Mouse (Mus musculus) limb, embryonic 13.5 days (tissue): ENCODE measurements around the gene Wipi1. TPM values are rescaled to one million over a fixed set of nuclear protein-coding genes. Genes with fewer than 3 reads are reported as not detected.
"Not testable (repeated sequence)": the region's sequence is repeated elsewhere in the genome, so short reads cannot be mapped to it uniquely, and the experiment has no call there.

Experiments used
- ATAC-seq: fragments of 200-750 bp; cut with Nextera tagmentation; 2 replicates; pipeline ENCODE4 v1.8.0; 2017; ENCODE audit warnings: low read depth, moderate number of reproducible peaks, moderate TSS enrichment; ENCODE audit not compliant: low FRiP score
- H3K27ac ChIP-seq: fragments of 300-500 bp; sonication (generic); 2 replicates; pipeline ENCODE4 v1.5.1; 2015; ENCODE audit warnings: inconsistent platforms, mild to moderate bottlenecking, moderate library complexity
- H3K27me3 ChIP-seq: fragments of 300-500 bp; sonication (generic); 2 replicates; pipeline ENCODE4 v1.6.1; 2015; ENCODE audit warnings: mild to moderate bottlenecking, inconsistent platforms
- H3K36me3 ChIP-seq: fragments of 300-500 bp; sonication (generic); 2 replicates; pipeline ENCODE4 v1.6.1; 2015; ENCODE audit warnings: inconsistent platforms, mild to moderate bottlenecking, moderate library complexity
- H3K4me1 ChIP-seq: fragments of 300-500 bp; sonication (generic); 2 replicates; pipeline ENCODE4 v1.6.1; 2015; ENCODE audit warnings: inconsistent platforms
- H3K4me2 ChIP-seq: fragments of 300-500 bp; sonication (generic); replicated peaks from 2 replicates; pipeline ENCODE4 v1.6.1; 2015; ENCODE audit warnings: inconsistent platforms, mild to moderate bottlenecking, moderate library complexity
- H3K4me3 ChIP-seq: fragments of 300-500 bp; sonication (generic); 2 replicates; pipeline ENCODE4 v1.5.1; 2015; ENCODE audit warnings: moderate library complexity, mild to moderate bottlenecking, inconsistent platforms
- H3K9ac ChIP-seq: fragments of 300-500 bp; sonication (generic); 2 replicates; pipeline ENCODE4 v1.6.1; 2015; ENCODE audit warnings: mild to moderate bottlenecking, inconsistent platforms
- H3K9me3 ChIP-seq: fragments of 300-500 bp; sonication (generic); 2 replicates; pipeline ENCODE4 v1.6.1; 2016; ENCODE audit warnings: inconsistent platforms
- WGBS: fragments of 180-500 bp; shearing (Covaris S2); methylation state at CpG from one replicate; pipeline ENCODE4 v1.1.7; 2015; 5-methylcytosine and 5-hydroxymethylcytosine counted together
- polyA plus RNA-seq: library from polyadenylated mRNA; unstranded; fragments of >200 nt; fragmentation: Nextera tagmentation; extraction: Ambion mirVana; gene quantifications from 2 replicates; pipeline ENCODE4 v1.2.1, GENCODE M21; 2015

Wipi1 gene
- 51.0 and 52.7 TPM in 2 replicates for polyA plus RNA-seq

DNA sequence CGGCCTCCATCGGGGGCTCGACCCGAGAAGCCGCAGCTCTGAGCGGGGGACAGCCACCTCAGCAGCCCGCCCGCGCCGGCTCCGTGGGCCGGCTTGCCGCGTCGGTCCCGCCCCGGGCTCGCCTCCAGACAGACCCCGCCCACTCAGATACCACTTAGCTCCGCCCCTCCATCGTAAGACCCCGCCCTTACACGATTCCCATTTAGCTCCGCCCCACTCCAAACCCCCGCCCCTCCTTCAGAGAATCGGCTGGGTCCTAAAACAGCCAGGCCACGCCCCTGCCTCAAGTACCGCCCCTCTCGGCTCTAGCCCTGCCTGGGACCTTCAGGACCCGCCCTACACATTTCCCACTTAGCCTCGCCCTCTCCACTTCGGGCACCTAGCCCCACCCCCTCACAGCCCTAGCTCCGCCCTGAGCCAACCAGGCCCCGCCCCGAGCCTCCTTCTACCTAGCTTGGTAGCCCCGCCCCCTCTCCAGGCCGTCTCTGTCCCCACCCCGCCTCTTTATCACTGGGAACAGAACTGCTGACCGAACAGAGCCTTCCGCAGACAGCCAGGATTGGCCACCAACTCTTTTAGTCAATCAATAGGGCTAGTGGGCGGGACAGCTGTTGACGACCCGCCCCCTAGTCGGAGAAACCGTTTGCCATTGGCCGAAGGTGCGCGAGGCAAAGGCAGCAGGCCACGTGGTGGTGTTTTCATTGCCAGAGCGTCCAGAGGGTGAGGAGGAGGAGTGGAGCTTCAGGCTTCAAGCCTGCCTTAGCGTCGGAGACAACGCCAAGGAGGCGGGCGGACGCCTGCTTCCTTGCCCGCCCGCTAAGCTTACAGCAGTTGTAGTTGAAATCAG, at the start of gene Wipi1:
Wipi1 (minus strand) TSS at position 665 of the 847 bp plus-strand sequence.
- Histone ChIP-seq H3K27ac (peak within 1 kb of the TSS; percentile 75; the same call in 1 of the 2 replicates), H3K4me3 (peak within 1 kb of the TSS; percentile 79), H3K4me1 (peaks cover 29% of the 10 kb centered on the region), H3K9me3 (no peaks in the 10 kb centered on the region), H3K27me3 (no peaks in the 10 kb centered on the region), H3K36me3 (no peaks in the 10 kb centered on the region), H3K9ac (peak within 1 kb of the TSS; percentile 81), H3K4me2 (peak within 1 kb of the TSS; percentile 76)
- peak; percentile 97 for ATAC-seq
- WGBS: under 1% methylated on average over 58 of the region's 58 CpGs

DNA sequence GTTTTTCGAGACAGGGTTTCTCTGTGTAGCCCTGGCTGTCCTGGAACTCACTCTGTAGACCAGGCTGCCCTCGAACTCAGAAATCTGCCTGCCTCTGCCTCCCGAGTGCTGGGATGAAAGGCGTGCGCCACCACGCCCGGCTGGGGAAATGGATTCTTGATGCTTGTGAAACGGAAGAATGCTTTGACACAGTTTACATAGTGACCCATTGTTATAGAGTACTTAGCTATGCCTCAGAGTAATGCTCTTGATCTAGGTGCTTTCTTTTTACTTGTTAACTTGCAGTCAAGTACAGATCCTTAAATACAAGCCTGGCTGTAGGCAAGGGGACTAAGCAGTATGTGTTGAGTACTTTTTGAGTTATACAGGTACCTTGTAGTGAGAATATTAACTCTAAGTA, 48.8 kb upstream of the Wipi1 start:
- H3K9me3 ChIP-seq, H3K9ac ChIP-seq, H3K4me2 ChIP-seq, ATAC-seq, H3K27me3 ChIP-seq, H3K4me3 ChIP-seq, H3K4me1 ChIP-seq, H3K27ac ChIP-seq: not testable (repeated sequence)
- WGBS: 94% methylated on average over 8 of the region's 8 CpGs
- H3K36me3 ChIP-seq: peaks cover 84% of the 10 kb centered on the region

DNA sequence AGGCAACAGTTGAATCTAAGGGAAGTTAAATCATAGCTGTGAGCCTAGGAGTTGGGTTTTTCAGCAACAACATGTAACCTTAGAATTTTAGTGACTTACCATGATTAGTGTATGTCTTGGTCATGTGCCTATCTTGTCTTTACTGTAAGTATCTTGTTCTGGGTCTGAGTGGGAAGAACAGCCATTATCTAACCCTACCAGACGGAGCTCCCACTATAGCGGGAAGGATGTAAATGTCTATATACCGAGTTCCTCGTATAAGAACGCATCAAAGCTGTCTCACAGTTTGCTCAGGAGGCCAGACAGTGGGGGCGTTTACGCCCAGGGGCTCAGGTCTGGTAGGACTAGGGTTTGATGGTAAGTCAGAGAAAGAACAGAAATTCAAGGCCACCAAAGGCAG, 44.5 kb upstream of the Wipi1 start:
- Histone ChIP-seq H3K9ac (no peak overlapping the region), H3K36me3 (peaks cover 65% of the 10 kb centered on the region), H3K27ac (no peak overlapping the region), H3K9me3 (no peaks in the 10 kb centered on the region), H3K4me2 (no peak overlapping the region), H3K4me3 (no peak overlapping the region), H3K4me1 (peaks cover 21% of the 10 kb centered on the region), H3K27me3 (no peaks in the 10 kb centered on the region)
- ATAC-seq: no peak
- 92% methylated on average over 7 of the region's 7 CpGs for WGBS

DNA sequence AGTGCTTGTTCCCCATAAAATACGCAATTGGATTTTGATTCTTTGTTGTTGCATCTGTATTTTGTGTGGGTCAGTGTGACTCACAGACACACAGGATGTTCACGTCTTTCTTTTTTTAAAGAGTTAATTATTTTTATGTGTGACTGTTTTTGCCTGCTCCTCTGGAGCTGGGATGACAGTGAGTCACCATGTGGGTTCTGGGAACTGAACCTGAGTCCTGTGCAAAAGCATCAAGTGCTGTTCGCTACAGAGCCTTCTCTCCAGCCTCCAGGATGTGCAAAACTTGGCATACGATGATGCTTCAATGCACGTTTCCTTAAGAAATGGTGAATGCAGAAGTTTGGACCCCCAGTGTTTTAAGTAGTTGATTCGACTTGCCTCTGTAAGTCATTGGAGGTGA, 42.8 kb upstream of the Wipi1 start:
- no peak for ATAC-seq
- 88% methylated on average over 6 of the region's 6 CpGs for WGBS
- no peak overlapping the region for H3K4me2 ChIP-seq
- no peak overlapping the region for H3K4me3 ChIP-seq
- H3K9ac ChIP-seq: no peak overlapping the region
- H3K36me3 ChIP-seq: peaks cover 49% of the 10 kb centered on the region
- no peaks in the 10 kb centered on the region for H3K27me3 ChIP-seq
- no peak overlapping the region for H3K27ac ChIP-seq
- peaks cover 27% of the 10 kb centered on the region for H3K4me1 ChIP-seq
- no peaks in the 10 kb centered on the region for H3K9me3 ChIP-seq

DNA sequence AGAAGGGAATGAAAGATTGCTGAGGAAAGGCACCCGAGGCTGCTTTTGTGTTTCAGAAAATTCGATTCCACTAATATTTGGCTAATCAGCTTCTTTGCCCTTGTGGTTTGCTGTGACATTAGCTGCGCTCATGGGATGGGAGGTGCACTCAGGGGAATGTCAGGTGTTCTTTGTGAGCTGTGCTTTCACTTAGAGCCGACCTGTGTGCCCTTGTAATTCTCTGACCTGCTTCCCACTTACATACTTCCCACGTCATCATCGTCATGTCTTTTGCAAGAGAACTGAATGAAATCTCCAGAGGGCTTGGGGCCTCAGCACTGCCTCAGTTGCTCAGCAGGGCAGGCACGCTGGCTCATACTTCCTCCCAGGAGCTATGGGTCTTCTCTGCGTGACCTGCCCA, 41.4 kb upstream of the Wipi1 start:
- no peak for ATAC-seq
- H3K4me1 ChIP-seq: peaks cover 34% of the 10 kb centered on the region
- H3K9me3 ChIP-seq: no peaks in the 10 kb centered on the region
- WGBS: 81% methylated on average over 8 of the region's 8 CpGs
- H3K36me3 ChIP-seq: peaks cover 38% of the 10 kb centered on the region
- H3K4me2 ChIP-seq: peak overlapping the region; percentile 86
- peak overlapping the region; percentile 7; the same call in 1 of the 2 replicates for H3K4me3 ChIP-seq
- H3K27me3 ChIP-seq: no peaks in the 10 kb centered on the region
- H3K9ac ChIP-seq: peak overlapping the region; percentile 45
- no peak overlapping the region for H3K27ac ChIP-seq

DNA sequence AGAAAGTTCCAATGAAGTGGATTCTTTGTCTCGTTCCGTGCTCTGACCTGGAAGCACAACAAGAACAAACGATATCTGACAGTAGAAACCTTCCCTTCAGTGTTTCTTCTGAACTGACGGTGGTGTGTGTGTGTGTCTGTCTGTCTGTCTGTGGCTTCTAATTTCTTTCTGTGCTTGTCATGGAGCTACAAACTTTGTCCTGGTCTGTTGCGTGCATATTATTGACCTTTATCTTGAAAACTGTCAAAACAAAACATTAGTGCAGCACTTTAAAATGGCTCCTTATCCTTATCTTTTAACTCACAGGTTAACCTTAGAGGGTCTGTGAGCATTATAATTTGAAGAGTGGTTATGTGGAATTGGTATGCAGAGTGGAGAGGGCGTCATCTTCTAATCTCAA, 40.7 kb upstream of the Wipi1 start:
- peaks cover 38% of the 10 kb centered on the region for H3K36me3 ChIP-seq
- peaks cover 34% of the 10 kb centered on the region for H3K4me1 ChIP-seq
- H3K4me3 ChIP-seq: peak overlapping the region; percentile 94
- no peaks in the 10 kb centered on the region for H3K9me3 ChIP-seq
- H3K4me2 ChIP-seq: peak overlapping the region; percentile 86
- no peak for ATAC-seq
- no peak overlapping the region for H3K27ac ChIP-seq
- 65% methylated on average over 6 of the region's 6 CpGs for WGBS
- H3K27me3 ChIP-seq: no peaks in the 10 kb centered on the region
- H3K9ac ChIP-seq: peak overlapping the region; percentile 97

DNA sequence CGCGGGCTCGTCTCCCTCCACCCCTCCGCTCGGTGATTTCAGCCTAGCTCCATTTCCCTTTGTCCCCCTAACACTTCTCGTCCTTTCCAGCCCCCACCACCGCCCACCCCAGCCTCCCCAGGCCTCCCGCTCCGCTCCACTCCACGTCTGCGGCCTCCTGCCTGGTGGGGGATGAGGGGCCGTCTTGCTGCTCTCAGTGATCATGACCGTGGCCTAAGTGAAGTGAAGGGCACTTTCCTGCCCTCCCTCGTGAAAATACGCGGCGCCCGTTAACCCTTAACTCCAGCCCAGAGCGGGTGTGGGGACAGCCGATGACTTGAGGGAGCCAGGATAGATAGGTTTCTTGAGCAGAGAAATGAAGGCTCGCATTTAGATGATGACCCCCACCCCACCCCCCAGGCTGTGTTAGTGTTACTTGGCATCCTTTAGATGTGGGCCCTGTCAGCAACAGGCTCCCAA, 39.8 kb upstream of the Wipi1 start:
- Histone ChIP-seq H3K9ac (peak overlapping the region; percentile 97), H3K4me2 (peak overlapping the region; percentile 86), H3K9me3 (no peaks in the 10 kb centered on the region), H3K36me3 (peaks cover 31% of the 10 kb centered on the region), H3K27ac (peak overlapping the region; percentile 98), H3K4me3 (peak overlapping the region; percentile 94), H3K4me1 (peaks cover 38% of the 10 kb centered on the region), H3K27me3 (no peaks in the 10 kb centered on the region)
- 0% methylated on average over 21 of the region's 21 CpGs for WGBS
- ATAC-seq: no peak

- peak overlapping the region; percentile 97 for H3K9ac ChIP-seq
- peak overlapping the region; percentile 90 for H3K4me2 ChIP-seq
- H3K4me1 ChIP-seq: peaks cover 39% of the 10 kb centered on the region
- peak overlapping the region; percentile 98 for H3K27ac ChIP-seq
- H3K4me3 ChIP-seq: peak overlapping the region; percentile 94
- ATAC-seq: peak; percentile 94
- H3K36me3 ChIP-seq: peaks cover 25% of the 10 kb centered on the region
- H3K27me3 ChIP-seq: no peaks in the 10 kb centered on the region
- WGBS: under 1% methylated on average over 89 of the region's 90 CpGs
- H3K9me3 ChIP-seq: no peaks in the 10 kb centered on the region
These were observed 39.2 kb upstream of the Wipi1 start for GRCm38 (mm10) chr11:109650788-109651565.

DNA sequence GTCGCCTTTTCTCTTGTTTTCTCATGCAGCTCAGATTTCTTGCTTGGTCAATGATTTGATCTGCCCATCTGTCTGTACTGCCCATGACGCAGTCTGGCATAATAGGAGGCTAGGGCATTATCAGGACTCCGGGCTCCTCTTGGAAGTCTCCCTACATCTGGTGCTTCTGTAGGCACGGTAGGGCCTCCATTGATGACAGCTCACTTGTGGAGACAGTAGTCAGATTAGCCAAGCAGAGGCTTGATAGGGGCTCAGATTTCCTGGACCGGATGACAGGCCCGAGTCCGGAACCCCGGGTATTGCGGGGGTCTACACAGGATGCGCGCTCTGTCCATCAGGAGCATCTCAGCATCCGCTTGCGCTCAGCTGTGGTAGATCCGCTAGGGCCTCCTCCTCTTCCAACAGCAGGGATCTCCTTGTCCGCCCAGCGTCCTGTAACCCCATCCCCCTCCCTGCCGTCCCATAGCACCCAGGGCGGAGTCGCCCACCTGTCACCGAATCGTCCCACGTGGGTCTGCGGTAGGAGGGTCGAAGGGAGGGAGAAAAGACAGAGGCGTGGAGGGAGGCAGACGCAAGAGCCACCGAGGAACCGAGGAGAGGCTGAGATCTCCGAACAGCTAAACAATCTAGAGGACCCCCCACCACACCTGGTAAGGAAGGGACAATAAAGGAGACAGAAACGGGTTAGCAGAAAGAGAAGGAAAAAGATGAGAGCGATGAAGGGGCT, 38.4 kb upstream of the Wipi1 start:
- H3K27me3 ChIP-seq: no peaks in the 10 kb centered on the region
- H3K9me3 ChIP-seq: no peaks in the 10 kb centered on the region
- peak overlapping the region; percentile 90 for H3K4me2 ChIP-seq
- no peak overlapping the region; the same call in 1 of the 2 replicates for H3K27ac ChIP-seq
- peaks cover 39% of the 10 kb centered on the region for H3K4me1 ChIP-seq
- peak; percentile 74 for ATAC-seq
- H3K4me3 ChIP-seq: peak overlapping the region; percentile 94
- peak overlapping the region; percentile 97 for H3K9ac ChIP-seq
- peaks cover 17% of the 10 kb centered on the region for H3K36me3 ChIP-seq
- WGBS: 2% methylated on average over 31 of the region's 31 CpGs

- Histone ChIP-seq H3K9me3 (no peaks in the 10 kb centered on the region), H3K4me1 (peaks cover 39% of the 10 kb centered on the region), H3K27me3 (no peaks in the 10 kb centered on the region), H3K4me2 (peak within 1 kb of the TSS; percentile 90), H3K27ac (no peak within 1 kb of the TSS), H3K9ac (peak within 1 kb of the TSS; percentile 97), H3K36me3 (peaks cover 10% of the 10 kb centered on the region; the same call in 1 of the 2 replicates), H3K4me3 (peak within 1 kb of the TSS; percentile 94)
- 45% methylated on average over 8 of the region's 8 CpGs for WGBS
- ATAC-seq: no peak
These were observed 37.4 kb upstream of the Wipi1 start, which contains the start of gene Prkar1a for GRCm38 (mm10) chr11:109649206-109649605. Gene Prkar1a (plus strand): TSS chr11:109649405.

GRCm38 (mm10) chr11:109648510-109648909, 36.7 kb upstream of the Wipi1 start:
- peaks cover 4% of the 10 kb centered on the region; the same call in 1 of the 2 replicates for H3K36me3 ChIP-seq
- H3K4me3 ChIP-seq: no peak overlapping the region
- H3K27ac ChIP-seq: no peak overlapping the region

More at GRCm38 (mm10) chr11:109648510-109648909, 36.7 kb upstream of the Wipi1 start:
- Histone ChIP-seq H3K27me3 (no peaks in the 10 kb centered on the region), H3K4me2 (no peak overlapping the region), H3K9ac (no peak overlapping the region), H3K4me1 (peaks cover 35% of the 10 kb centered on the region), H3K9me3 (no peaks in the 10 kb centered on the region)
- ATAC-seq: no peak
- WGBS: 47% methylated on average over 7 of the region's 7 CpGs
